In genomic region chr4:116342119-116342518, GRCm38 (mm10) we compare ENCODE assay signal across 8 mouse cellular contexts.
DNase-seq lines count a peak whose midpoint lies in the region; TF ChIP-seq lines count a peak whose summit lies in the region.

No protein-coding gene starts in this region.

- no peak overlapping the region for H3K27ac ChIP-seq in embryonic fibroblast, embryonic 13.5 days (ENCODE audit: insufficient read depth, low read length)

- H3K4me1 ChIP-seq in embryonic fibroblast, embryonic 13.5 days (ENCODE audit: control insufficient read depth, insufficient read depth, low read length), result no peaks in the 10 kb centered on the region

- TF ChIP-seq CTCF in embryonic fibroblast, embryonic 13.5 days (IDR thresholded peaks at IDR 0.05; ENCODE audit: borderline replicate concordance, insufficient read depth, low read length), result peak; percentile 26; the same call in 1 of the 2 replicates

- TF ChIP-seq POLR2A in embryonic fibroblast, embryonic 13.5 days (IDR thresholded peaks at IDR 0.05; ENCODE audit: low read depth, low read length), result no peak

- no peak overlapping the region for H3K4me3 ChIP-seq in embryonic fibroblast, embryonic 13.5 days (ENCODE audit: insufficient read depth, low read length)

- peak; percentile 59 for DNase-seq in gastrocnemius, adult 18-20 months (ENCODE audit: low spot score)
- no peak for DNase-seq in gastrocnemius, postnatal 25 days
- peak; percentile 42 to 55 for DNase-seq in B cell, adult 2 months
- DNase-seq in adrenal gland, postnatal 4 days (ENCODE audit: low spot score in 2 of 2), result peak; percentile 15 to 18
- peak; percentile 31 for DNase-seq in large intestine, adult 2 months (ENCODE audit: low read depth, low spot score)
- DNase-seq in lung, postnatal 25 days (ENCODE audit: low spot score), result peak; percentile 55
- peak; percentile 31 for DNase-seq in telencephalon, adult 2 months (ENCODE audit: low read depth, low spot score)
